Mouse (Mus musculus) kidney, postnatal 0 days (tissue): ENCODE measurements around the gene Tango2. TPM values are rescaled to one million over a fixed set of nuclear protein-coding genes. Genes with fewer than 3 reads are reported as not detected.

Experiments used
- ATAC-seq: fragments of 200-750 bp; cut with Nextera tagmentation; replicated peaks from 2 replicates; pipeline ENCODE4 v1.8.0; 2017; ENCODE audit warnings: low read depth, moderate number of reproducible peaks, moderate TSS enrichment, moderate library complexity; ENCODE audit not compliant: low FRiP score
- DNase-seq: peaks from one replicate; pipeline ENCODE4 v3.0.0-alpha.2; 2016; ENCODE audit warnings: low spot score
- H3K27ac ChIP-seq: fragments of 300-500 bp; sonication (generic); 2 replicates; pipeline ENCODE4 v1.5.1; 2014; ENCODE audit warnings: mild to moderate bottlenecking
- H3K27me3 ChIP-seq: fragments of 300-500 bp; sonication (generic); 2 replicates; pipeline ENCODE4 v1.6.1; 2014; ENCODE audit warnings: low read length, mixed read lengths; ENCODE audit not compliant: insufficient read depth
- H3K36me3 ChIP-seq: fragments of 300-500 bp; sonication (generic); 2 replicates; pipeline ENCODE4 v1.6.1; 2014; ENCODE audit warnings: low read length, mixed read lengths; ENCODE audit not compliant: insufficient read depth
- H3K4me1 ChIP-seq: fragments of 300-500 bp; sonication (generic); replicated peaks from 2 replicates; pipeline ENCODE4 v1.6.1; 2014; ENCODE audit warnings: antibody characterized with exemption, low read length, mixed read lengths; ENCODE audit not compliant: insufficient read depth
- H3K4me2 ChIP-seq: fragments of 300-500 bp; sonication (generic); 2 replicates; pipeline ENCODE4 v1.6.1; 2014; ENCODE audit warnings: mild to moderate bottlenecking, low read length, moderate library complexity, mixed read lengths
- H3K4me3 ChIP-seq: fragments of 300-500 bp; sonication (generic); replicated peaks from 2 replicates; pipeline ENCODE4 v1.5.1; 2014; ENCODE audit warnings: low read depth, low read length
- H3K9ac ChIP-seq: fragments of 300-500 bp; sonication (generic); 2 replicates; pipeline ENCODE4 v1.6.1; 2014; ENCODE audit warnings: low read depth, low read length
- H3K9me3 ChIP-seq: fragments of 300-500 bp; sonication (generic); replicated peaks from 2 replicates; pipeline ENCODE4 v1.6.1; 2016; ENCODE audit warnings: low read length, inconsistent platforms, mixed read lengths
- CTCF ChIP-seq: IDR thresholded peaks from 2 replicates; pipeline ENCODE4 v1.5.1; 2016; ENCODE audit warnings: antibody characterized with exemption, low read depth, mild to moderate bottlenecking, moderate library complexity
- WGBS: fragments of 180-500 bp; shearing (Covaris S2); extraction: QIAGEN DNeasy Blood & Tissue Kit; methylation state at CpG from one replicate; pipeline ENCODE4 v1.1.7; 2014; 5-methylcytosine and 5-hydroxymethylcytosine counted together
- polyA plus RNA-seq: library from polyadenylated mRNA; unstranded; fragments of >200 nt; fragmentation: Nextera tagmentation; extraction: Ambion mirVana; gene quantifications from 2 replicates; pipeline ENCODE4 v1.2.1, GENCODE M21; 2015

Tango2 gene
- polyA plus RNA-seq, 1 experiment from 2014 or later: 28.3 TPM

GRCm38 (mm10) chr16:18339866-18340265, 8.0 kb downstream of the Tango2 start:
- no peaks in the 10 kb centered on the region for H3K27me3 ChIP-seq
- H3K4me1 ChIP-seq: 0 out of 2 replicates have a peak, but pooled peaks cover 6% of the 10 kb centered on the region
- WGBS: 44% methylated on average over 1 of the region's 1 CpGs
- H3K4me2 ChIP-seq: no peak overlapping the region
- no peak for DNase-seq
- H3K27ac ChIP-seq: no peak overlapping the region
- TF ChIP-seq CTCF: no peak
- ATAC-seq: no peak
- H3K36me3 ChIP-seq: 0 out of 2 replicates have a peak, but pooled peaks cover 4% of the 10 kb centered on the region
- no peak overlapping the region for H3K4me3 ChIP-seq
- H3K9ac ChIP-seq: no peak overlapping the region
- H3K9me3 ChIP-seq: no peaks in the 10 kb centered on the region

GRCm38 (mm10) chr16:18337261-18337660, 10.6 kb downstream of the Tango2 start:
- no peak overlapping the region for H3K4me2 ChIP-seq
- H3K36me3 ChIP-seq: 0 out of 2 replicates have a peak, but pooled peaks cover 4% of the 10 kb centered on the region
- ATAC-seq: no peak
- no peak overlapping the region for H3K27ac ChIP-seq
- no peaks in the 10 kb centered on the region for H3K4me1 ChIP-seq
- no peaks in the 10 kb centered on the region for H3K27me3 ChIP-seq
- TF ChIP-seq CTCF: no peak
- WGBS: 85% methylated on average over 4 of the region's 4 CpGs
- H3K4me3 ChIP-seq: no peak overlapping the region
- no peaks in the 10 kb centered on the region for H3K9me3 ChIP-seq
- H3K9ac ChIP-seq: no peak overlapping the region
- DNase-seq: no peak

DNA sequence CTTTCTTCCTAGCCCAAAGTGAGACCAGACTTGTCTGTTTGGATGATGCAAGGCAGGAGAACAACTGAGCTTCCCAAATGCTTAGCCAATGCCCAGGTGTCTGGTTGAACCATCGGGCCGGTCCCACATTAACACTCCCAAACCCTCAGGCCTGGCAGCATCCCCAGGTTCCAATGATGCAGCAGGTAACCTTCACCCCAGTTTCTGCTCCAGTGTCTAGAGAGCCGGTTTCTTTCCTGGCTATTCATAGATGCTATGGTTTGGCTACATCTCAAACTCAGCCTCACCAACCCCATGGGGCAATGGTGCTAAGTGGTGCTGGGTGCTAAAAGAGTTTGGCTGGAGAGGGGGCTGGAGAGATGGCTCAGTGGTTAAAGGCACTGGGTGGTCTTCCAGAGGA, 11.9 kb downstream of the Tango2 start:
- DNase-seq (no peak), ATAC-seq (no peak)
- WGBS: 94% methylated on average over 3 of the region's 3 CpGs
- TF ChIP-seq CTCF: no peak
- Histone ChIP-seq H3K27ac (no peak overlapping the region), H3K9ac (no peak overlapping the region), H3K4me3 (no peak overlapping the region), H3K4me1 (no peaks in the 10 kb centered on the region), H3K9me3 (no peaks in the 10 kb centered on the region), H3K4me2 (no peak overlapping the region), H3K36me3 (0 out of 2 replicates have a peak, but pooled peaks cover 4% of the 10 kb centered on the region), H3K27me3 (no peaks in the 10 kb centered on the region)

DNA sequence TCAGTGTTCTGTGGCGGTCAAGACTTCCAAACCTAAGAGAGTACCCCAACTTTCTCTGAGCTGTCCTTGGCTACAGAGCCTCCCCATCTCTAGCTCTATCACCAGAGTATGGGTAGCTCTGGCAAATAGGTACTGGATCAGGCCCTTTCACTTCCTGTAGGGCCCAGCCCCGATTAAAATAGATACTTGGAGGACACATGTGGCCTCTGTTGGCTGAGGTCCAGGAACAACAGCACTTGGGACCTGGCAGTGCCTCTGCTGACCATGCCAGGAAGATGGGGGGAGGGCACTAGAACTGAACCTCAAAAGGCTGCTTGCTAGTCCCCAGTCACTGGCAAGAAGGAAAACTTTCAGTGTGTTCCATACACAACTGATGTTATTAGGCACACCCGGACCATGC, 13.9 kb downstream of the Tango2 start:
- ATAC-seq (no peak), DNase-seq (no peak)
- no peak for TF ChIP-seq CTCF
- Histone ChIP-seq H3K4me1 (no peaks in the 10 kb centered on the region), H3K27ac (no peak overlapping the region), H3K9me3 (no peaks in the 10 kb centered on the region), H3K4me2 (no peak overlapping the region), H3K9ac (no peak overlapping the region), H3K36me3 (0 out of 2 replicates have a peak, but pooled peaks cover 2% of the 10 kb centered on the region), H3K27me3 (no peaks in the 10 kb centered on the region), H3K4me3 (no peak overlapping the region)
- 72% methylated on average over 3 of the region's 3 CpGs for WGBS

DNA sequence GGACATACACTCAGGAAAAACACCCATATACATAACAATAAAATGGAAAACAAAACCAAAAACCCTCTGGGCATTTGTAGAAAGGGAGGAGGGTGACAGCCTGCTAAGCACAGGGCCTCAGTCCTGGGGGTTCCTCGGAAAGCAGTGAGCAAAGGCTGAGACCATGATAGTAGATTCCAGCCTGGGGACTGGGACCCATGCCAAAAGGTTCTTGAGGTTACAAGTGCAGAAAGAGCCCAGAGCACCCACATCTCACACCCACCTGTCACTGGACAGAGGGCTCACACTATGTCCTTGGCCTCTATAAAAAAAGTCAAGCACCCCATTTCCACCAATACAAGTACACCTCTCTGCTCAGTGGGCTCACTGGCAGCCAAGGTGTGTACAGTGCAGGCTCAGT, 19.4 kb downstream of the Tango2 start:
- no peak for ATAC-seq
- DNase-seq: no peak
- H3K9me3 ChIP-seq: no peaks in the 10 kb centered on the region
- H3K36me3 ChIP-seq: no peaks in the 10 kb centered on the region
- no peak for TF ChIP-seq CTCF
- no peak overlapping the region for H3K4me2 ChIP-seq
- H3K27ac ChIP-seq: no peak overlapping the region
- 88% methylated on average over 1 of the region's 1 CpGs for WGBS
- H3K9ac ChIP-seq: no peak overlapping the region
- H3K4me3 ChIP-seq: no peak overlapping the region
- H3K4me1 ChIP-seq: no peaks in the 10 kb centered on the region
- H3K27me3 ChIP-seq: no peaks in the 10 kb centered on the region

DNA sequence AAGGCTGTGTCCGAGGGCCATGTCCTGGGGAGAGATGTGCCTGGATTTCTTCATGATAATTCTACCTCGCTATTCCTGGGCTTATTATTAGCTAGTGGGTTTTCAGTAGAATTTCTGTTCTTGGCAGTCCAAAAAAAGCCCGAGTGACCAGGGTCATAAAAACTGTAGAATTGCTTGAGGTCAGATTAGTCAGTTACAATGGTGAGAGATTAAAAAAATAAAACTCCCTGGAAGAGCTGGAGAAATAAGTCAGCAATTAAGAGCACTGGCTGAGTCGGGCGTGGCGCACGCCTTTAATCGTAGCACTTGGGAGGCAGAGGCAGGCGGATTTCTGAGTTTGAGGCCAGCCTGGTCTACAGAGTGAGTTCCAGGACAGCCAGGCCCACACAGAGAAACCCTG, 20.0 kb downstream of the Tango2 start:
- TF ChIP-seq CTCF: no peak
- Histone ChIP-seq H3K4me2 (no peak overlapping the region), H3K27ac (no peak overlapping the region), H3K9ac (no peak overlapping the region), H3K36me3 (no peaks in the 10 kb centered on the region), H3K27me3 (no peaks in the 10 kb centered on the region), H3K4me1 (no peaks in the 10 kb centered on the region), H3K4me3 (no peak overlapping the region), H3K9me3 (no peaks in the 10 kb centered on the region)
- DNase-seq (no peak), ATAC-seq (no peak)
- WGBS: 89% methylated on average over 9 of the region's 9 CpGs

DNA sequence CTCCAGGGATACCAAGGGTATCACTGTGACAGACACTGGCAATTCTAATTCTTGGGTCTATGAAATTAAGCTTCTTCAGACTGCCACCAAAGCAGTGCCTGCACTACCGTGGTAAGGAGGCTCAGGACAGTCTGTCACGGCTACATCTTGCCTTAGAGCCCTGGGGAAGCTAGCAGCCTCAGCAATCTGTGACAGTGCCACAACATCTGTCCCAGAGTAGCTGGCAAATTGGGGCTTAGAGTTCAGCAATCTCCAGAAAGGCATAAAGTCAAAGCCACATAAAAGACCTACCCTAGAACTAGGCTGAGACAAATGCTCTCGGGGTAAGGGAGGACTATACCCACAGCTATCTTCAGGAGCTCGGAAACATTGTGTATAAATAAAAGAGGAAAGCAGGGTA, 22.2 kb downstream of the Tango2 start:
- H3K9ac ChIP-seq: no peak overlapping the region
- no peak overlapping the region for H3K4me2 ChIP-seq
- DNase-seq (no peak), ATAC-seq (no peak)
- no peaks in the 10 kb centered on the region for H3K4me1 ChIP-seq
- H3K4me3 ChIP-seq: no peak overlapping the region
- TF ChIP-seq CTCF: no peak
- WGBS: 60% methylated on average over 4 of the region's 4 CpGs
- H3K36me3 ChIP-seq: no peaks in the 10 kb centered on the region
- H3K27ac ChIP-seq: no peak overlapping the region
- H3K27me3 ChIP-seq: no peaks in the 10 kb centered on the region
- H3K9me3 ChIP-seq: no peaks in the 10 kb centered on the region
